Mouse (Mus musculus): ENCODE measurements around the gene Rnls. TPM values are rescaled to one million over a fixed set of nuclear protein-coding genes. Genes with fewer than 3 reads are reported as not detected.
A peak's percentile ranks its signal among the peaks of the same experiment; 100 is the strongest.
"Not testable (repeated sequence)": the region's sequence is repeated elsewhere in the genome, so short reads cannot be mapped to it uniquely, and the experiment has no call there.

Gene Rnls
- 2.0 and 3.4 TPM in 2 replicates for total RNA-seq (2014; fragmentation: Nextera tagmentation)
- 1.0 TPM in 1 of 2 replicates, not detected in the other for total RNA-seq (2017)

- peak; percentile 92 for ATAC-seq (replicated peaks; ENCODE audit: poor library complexity, severe bottlenecking)
Observed at GRCm38 (mm10) chr19:33391651-33392382, at the start of gene Rnls. Rnls (minus strand) TSS chr19:33392295.

GRCm38 (mm10) chr19:33429457-33429856 is 37.4 kb upstream of the Rnls start:
- no peak for ATAC-seq (replicated peaks; ENCODE audit: poor library complexity, severe bottlenecking)

GRCm38 (mm10) chr19:33419368-33419767 is 27.3 kb upstream of the Rnls start:
- not testable (repeated sequence) for ATAC-seq (replicated peaks; ENCODE audit: poor library complexity, severe bottlenecking)

GRCm38 (mm10) chr19:33380825-33381224 is 11.3 kb downstream of the Rnls start:
- ATAC-seq (replicated peaks; ENCODE audit: poor library complexity, severe bottlenecking), result no peak

GRCm38 (mm10) chr19:33380386-33380785 is 11.7 kb downstream of the Rnls start:
- peak; percentile 44; the same call in 1 of the 2 replicates for ATAC-seq (replicated peaks; ENCODE audit: poor library complexity, severe bottlenecking)

- no peak for ATAC-seq (replicated peaks; ENCODE audit: poor library complexity, severe bottlenecking)
Observed at GRCm38 (mm10) chr19:33368808-33369207, 23.3 kb downstream of the Rnls start.

- ATAC-seq (replicated peaks; ENCODE audit: poor library complexity, severe bottlenecking), result peak; percentile 89
Observed at GRCm38 (mm10) chr19:33366661-33367060, 25.4 kb downstream of the Rnls start.

GRCm38 (mm10) chr19:33357019-33357418 is 35.1 kb downstream of the Rnls start:
- peak; percentile 50 for ATAC-seq (replicated peaks; ENCODE audit: poor library complexity, severe bottlenecking)

- ATAC-seq (replicated peaks; ENCODE audit: poor library complexity, severe bottlenecking), result no peak
Observed at GRCm38 (mm10) chr19:33340119-33340518, 52.0 kb downstream of the Rnls start.

- no peak for ATAC-seq (replicated peaks; ENCODE audit: poor library complexity, severe bottlenecking)
Observed at GRCm38 (mm10) chr19:33326706-33327641, 65.1 kb downstream of the Rnls start.

GRCm38 (mm10) chr19:33318785-33319184 is 73.3 kb downstream of the Rnls start:
- ATAC-seq (replicated peaks; ENCODE audit: poor library complexity, severe bottlenecking), result no peak

GRCm38 (mm10) chr19:33317130-33317529 is 75.0 kb downstream of the Rnls start:
- no peak for ATAC-seq (replicated peaks; ENCODE audit: poor library complexity, severe bottlenecking)

GRCm38 (mm10) chr19:33299726-33300292 is 92.3 kb downstream of the Rnls start:
- no peak for ATAC-seq (replicated peaks; ENCODE audit: poor library complexity, severe bottlenecking)

- ATAC-seq (replicated peaks; ENCODE audit: poor library complexity, severe bottlenecking), result no peak
Observed at GRCm38 (mm10) chr19:33296338-33296737, 95.8 kb downstream of the Rnls start.

GRCm38 (mm10) chr19:33282985-33283384 is 109.1 kb downstream of the Rnls start:
- ATAC-seq (replicated peaks; ENCODE audit: poor library complexity, severe bottlenecking), result no peak

GRCm38 (mm10) chr19:33276421-33276820 is 115.7 kb downstream of the Rnls start:
- ATAC-seq (replicated peaks; ENCODE audit: poor library complexity, severe bottlenecking), result no peak

- ATAC-seq (replicated peaks; ENCODE audit: poor library complexity, severe bottlenecking), result no peak
Observed at GRCm38 (mm10) chr19:33273676-33274075, 118.4 kb downstream of the Rnls start.

GRCm38 (mm10) chr19:33271571-33271970 is 120.5 kb downstream of the Rnls start:
- ATAC-seq (replicated peaks; ENCODE audit: poor library complexity, severe bottlenecking), result no peak

- no peak for ATAC-seq (replicated peaks; ENCODE audit: poor library complexity, severe bottlenecking)
Observed at GRCm38 (mm10) chr19:33270231-33270630, 121.9 kb downstream of the Rnls start.

GRCm38 (mm10) chr19:33268044-33268443 is 124.1 kb downstream of the Rnls start:
- ATAC-seq (replicated peaks; ENCODE audit: poor library complexity, severe bottlenecking), result peak; percentile 42

GRCm38 (mm10) chr19:33265245-33265644 is 126.8 kb downstream of the Rnls start:
- ATAC-seq (replicated peaks; ENCODE audit: poor library complexity, severe bottlenecking), result no peak

All from granulocyte monocyte progenitor cell, adult 5-6 weeks (primary cell).